Mouse (Mus musculus) intestine, embryonic 16.5 days (tissue): ENCODE data around the gene Dph3. TPM values are rescaled to one million over a fixed set of nuclear protein-coding genes. Genes with fewer than 3 reads are reported as not detected.

ENCODE experiments used
- ATAC-seq: fragments of 200-750 bp; cut with Nextera tagmentation; 2 replicates; pipeline ENCODE4 v1.8.0; 2017; ENCODE audit warnings: moderate TSS enrichment, moderate library complexity
- H3K27ac ChIP-seq: fragments of 300-500 bp; sonication (generic); 2 replicates; pipeline ENCODE4 v1.5.1; 2014; ENCODE audit warnings: mild to moderate bottlenecking, low read length
- H3K27me3 ChIP-seq: fragments of 300-500 bp; sonication (generic); replicated peaks from 2 replicates; pipeline ENCODE4 v1.6.1; 2014; ENCODE audit warnings: low read length, control low read depth, mixed read lengths; ENCODE audit not compliant: control insufficient read depth, insufficient read depth
- H3K36me3 ChIP-seq: fragments of 300-500 bp; sonication (generic); 2 replicates; pipeline ENCODE4 v1.6.1; 2014; ENCODE audit warnings: low read length, control low read depth; ENCODE audit not compliant: control insufficient read depth, insufficient read depth
- H3K4me1 ChIP-seq: fragments of 300-500 bp; sonication (generic); 2 replicates; pipeline ENCODE4 v1.6.1; 2014; ENCODE audit warnings: low read length, control low read depth, mixed read lengths; ENCODE audit not compliant: control insufficient read depth, insufficient read depth
- H3K4me2 ChIP-seq: fragments of 300-500 bp; sonication (generic); 2 replicates; pipeline ENCODE4 v1.6.1; 2014; ENCODE audit warnings: low read depth, low read length, control low read depth
- H3K4me3 ChIP-seq: fragments of 300-500 bp; sonication (generic); 2 replicates; pipeline ENCODE4 v1.5.1; 2014; ENCODE audit warnings: mild to moderate bottlenecking, low read length
- H3K9ac ChIP-seq: fragments of 300-500 bp; sonication (generic); 2 replicates; pipeline ENCODE4 v1.6.1; 2014; ENCODE audit warnings: low read depth, low read length
- H3K9me3 ChIP-seq: fragments of 300-500 bp; sonication (generic); 2 replicates; pipeline ENCODE4 v1.6.1; 2016; ENCODE audit warnings: low read length, control low read depth; ENCODE audit not compliant: control insufficient read depth
- WGBS: fragments of 180-500 bp; shearing (Covaris S2); extraction: QIAGEN DNeasy Blood & Tissue Kit; methylation state at CpG from one replicate; pipeline ENCODE4 v1.1.7; 2014; 5-methylcytosine and 5-hydroxymethylcytosine counted together
- polyA plus RNA-seq: library from polyadenylated mRNA; unstranded; fragments of >200 nt; fragmentation: Nextera tagmentation; extraction: Ambion mirVana; gene quantifications from 2 replicates; pipeline ENCODE4 v1.2.1, GENCODE M21; 2015

Gene Dph3
- polyA plus RNA-seq, 1 experiment from 2014 or later = 104 TPM

GRCm38 (mm10) chr14:32073211-32073685, 12.3 kb downstream of the Dph3 start:
- Histone ChIP-seq H3K27me3 (no peaks in the 10 kb centered on the region), H3K4me1 (no peaks in the 10 kb centered on the region), H3K36me3 (no peaks in the 10 kb centered on the region), H3K9ac (no peak overlapping the region), H3K27ac (no peak overlapping the region), H3K4me3 (no peak overlapping the region), H3K9me3 (no peaks in the 10 kb centered on the region), H3K4me2 (no peak overlapping the region)
- WGBS = 67% methylated on average over 8 of the region's 8 CpGs
- no peak for ATAC-seq

DNA sequence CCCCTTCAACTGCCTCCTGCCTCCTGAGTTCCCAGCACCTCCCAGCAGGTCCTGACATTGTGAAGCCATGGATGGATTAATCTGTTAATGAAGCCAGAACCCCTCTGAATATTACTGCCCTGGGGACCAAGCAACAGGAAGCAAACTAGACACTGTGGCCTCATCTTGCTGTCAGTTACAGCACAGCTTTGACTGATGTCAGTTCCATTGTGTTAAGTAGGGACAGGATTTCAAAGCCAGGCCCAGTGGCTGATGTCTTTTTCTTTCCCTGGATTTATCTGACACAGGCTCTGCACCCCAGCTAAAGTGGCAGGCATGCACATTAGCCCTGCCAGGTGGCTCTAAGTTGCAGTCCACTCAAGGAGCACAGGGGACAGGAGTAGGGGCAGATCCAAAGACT, 12.7 kb downstream of the Dph3 start:
- no peaks in the 10 kb centered on the region for H3K36me3 ChIP-seq
- no peak for ATAC-seq
- H3K9me3 ChIP-seq = no peaks in the 10 kb centered on the region
- no peak overlapping the region for H3K4me3 ChIP-seq
- H3K4me1 ChIP-seq = no peaks in the 10 kb centered on the region
- H3K9ac ChIP-seq = no peak overlapping the region
- H3K27me3 ChIP-seq = no peaks in the 10 kb centered on the region
- no peak overlapping the region for H3K4me2 ChIP-seq
- no peak overlapping the region for H3K27ac ChIP-seq

DNA sequence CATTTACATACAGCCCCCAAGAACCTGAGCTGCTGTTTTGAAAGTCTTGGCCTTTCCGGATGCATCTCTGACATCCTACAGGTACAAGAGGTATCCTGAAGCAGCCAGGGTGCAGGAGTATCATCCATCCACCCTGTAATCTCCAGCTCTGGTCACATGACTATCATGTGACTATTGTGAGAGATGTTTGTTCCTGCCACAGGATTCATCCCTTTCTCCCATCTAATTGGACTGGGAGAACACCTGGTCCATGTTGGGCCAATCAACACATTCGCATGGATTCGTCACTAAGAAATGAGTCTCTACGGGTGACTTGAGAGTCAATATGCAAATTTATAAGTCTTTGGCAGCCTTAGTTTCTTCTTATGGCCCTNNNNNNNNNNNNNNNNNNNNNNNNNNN, 24.1 kb downstream of the Dph3 start:
- Histone ChIP-seq H3K4me2 (no peak overlapping the region), H3K27me3 (no peaks in the 10 kb centered on the region), H3K36me3 (no peaks in the 10 kb centered on the region), H3K9me3 (no peaks in the 10 kb centered on the region), H3K4me3 (no peak overlapping the region), H3K27ac (no peak overlapping the region), H3K4me1 (no peaks in the 10 kb centered on the region), H3K9ac (no peak overlapping the region)
- ATAC-seq = no peak
- WGBS = 86% methylated on average over 4 of the region's 4 CpGs

DNA sequence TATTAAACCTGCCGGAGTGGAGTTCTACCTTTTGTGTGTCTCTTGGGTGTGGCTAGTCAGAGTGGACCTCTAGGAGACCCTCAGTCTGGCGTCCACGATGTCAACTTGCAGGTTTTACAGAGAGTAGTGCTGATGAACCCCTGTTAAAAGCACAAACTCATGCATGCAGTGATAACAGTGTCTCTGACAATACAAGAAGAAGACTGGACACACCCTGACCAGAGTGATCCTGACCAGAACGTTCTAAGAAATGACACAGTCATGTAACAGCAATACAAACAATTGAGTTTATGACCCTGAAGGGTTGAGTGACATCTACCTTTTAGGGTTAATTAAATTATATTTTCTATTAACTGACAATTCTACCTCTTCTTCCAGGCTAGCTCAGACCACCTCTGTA, 27.9 kb downstream of the Dph3 start:
- Histone ChIP-seq H3K4me2 (no peak overlapping the region), H3K36me3 (no peaks in the 10 kb centered on the region), H3K27me3 (no peaks in the 10 kb centered on the region), H3K4me3 (no peak overlapping the region), H3K4me1 (no peaks in the 10 kb centered on the region), H3K9me3 (no peaks in the 10 kb centered on the region), H3K9ac (no peak overlapping the region), H3K27ac (no peak overlapping the region)
- no peak for ATAC-seq
- WGBS = 77% methylated on average over 4 of the region's 4 CpGs

DNA sequence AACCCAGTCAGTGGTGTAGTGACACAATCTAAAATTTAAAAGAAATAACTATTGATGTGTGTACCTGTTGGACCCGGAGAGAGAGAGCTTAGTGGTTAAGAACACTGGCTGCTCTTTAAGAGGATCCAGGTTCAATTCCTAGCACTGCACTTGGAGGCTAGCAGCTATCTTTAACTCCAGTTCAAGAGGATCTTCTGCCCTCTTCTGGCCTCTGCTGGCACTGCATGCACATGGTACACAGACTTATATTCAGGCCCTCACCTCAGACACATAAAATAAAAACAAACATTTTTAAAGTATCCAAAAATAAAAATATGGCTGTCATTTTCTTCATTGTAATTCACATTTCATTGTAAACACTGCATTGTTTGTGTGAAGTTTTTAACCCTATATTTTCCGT, 28.9 kb downstream of the Dph3 start:
- no peak overlapping the region for H3K4me3 ChIP-seq
- WGBS = 95% methylated on average over 2 of the region's 2 CpGs

DNA sequence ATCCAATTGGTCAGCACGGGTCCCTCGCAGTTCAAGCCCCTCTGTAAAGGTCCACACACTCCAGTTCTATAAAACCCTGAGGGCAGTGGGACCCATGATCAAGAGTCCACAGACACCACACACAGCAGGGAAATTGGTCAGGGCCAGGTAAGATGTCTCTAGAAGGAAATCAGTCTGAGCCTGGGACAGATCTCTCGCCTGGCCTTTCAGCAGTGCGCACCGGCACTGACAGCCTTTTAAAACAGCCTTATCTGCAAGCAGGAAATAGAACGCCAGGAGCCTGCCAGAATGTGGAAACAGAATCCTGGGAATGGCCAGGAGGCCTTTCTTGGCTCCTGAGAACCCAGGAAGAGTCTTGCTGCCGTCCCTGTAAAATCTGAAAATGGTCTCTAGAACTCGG, 29.7 kb downstream of the Dph3 start:
- Histone ChIP-seq H3K4me2 (no peak overlapping the region), H3K27ac (no peak overlapping the region), H3K9me3 (no peaks in the 10 kb centered on the region), H3K4me1 (no peaks in the 10 kb centered on the region), H3K36me3 (no peaks in the 10 kb centered on the region), H3K4me3 (no peak overlapping the region), H3K27me3 (no peaks in the 10 kb centered on the region), H3K9ac (no peak overlapping the region)
- WGBS = 50% methylated on average over 8 of the region's 8 CpGs
- ATAC-seq = no peak

More for the DNA sequence above, 28.9 kb downstream of the Dph3 start:
- Histone ChIP-seq H3K4me2 (no peak overlapping the region), H3K27me3 (no peaks in the 10 kb centered on the region), H3K9me3 (no peaks in the 10 kb centered on the region), H3K9ac (no peak overlapping the region), H3K27ac (no peak overlapping the region), H3K36me3 (no peaks in the 10 kb centered on the region), H3K4me1 (no peaks in the 10 kb centered on the region)
- ATAC-seq = no peak

DNA sequence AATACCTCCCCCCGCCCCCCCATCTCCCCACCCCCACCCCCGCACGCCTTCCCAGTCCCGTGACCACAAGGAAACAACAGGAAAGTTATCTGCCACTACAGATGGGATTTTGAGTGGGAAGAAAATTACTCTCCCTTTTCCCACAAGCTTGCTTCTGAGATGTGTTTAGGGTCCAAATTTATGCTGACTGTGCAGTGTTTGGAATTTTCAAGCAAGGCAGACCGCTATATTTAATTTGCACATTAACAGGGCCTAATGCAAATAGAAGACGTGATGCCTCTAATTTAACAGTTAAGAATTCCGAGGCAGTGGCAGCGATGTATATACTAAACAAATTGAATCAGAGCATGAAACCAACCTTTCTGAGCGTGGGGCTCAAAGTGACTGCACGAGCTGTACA, 30.7 kb downstream of the Dph3 start:
- Histone ChIP-seq H3K36me3 (no peaks in the 10 kb centered on the region), H3K4me3 (no peak overlapping the region), H3K4me2 (no peak overlapping the region), H3K4me1 (no peaks in the 10 kb centered on the region), H3K9me3 (no peaks in the 10 kb centered on the region), H3K27me3 (no peaks in the 10 kb centered on the region), H3K27ac (no peak overlapping the region), H3K9ac (no peak overlapping the region)
- no peak for ATAC-seq
- WGBS = 61% methylated on average over 10 of the region's 10 CpGs

DNA sequence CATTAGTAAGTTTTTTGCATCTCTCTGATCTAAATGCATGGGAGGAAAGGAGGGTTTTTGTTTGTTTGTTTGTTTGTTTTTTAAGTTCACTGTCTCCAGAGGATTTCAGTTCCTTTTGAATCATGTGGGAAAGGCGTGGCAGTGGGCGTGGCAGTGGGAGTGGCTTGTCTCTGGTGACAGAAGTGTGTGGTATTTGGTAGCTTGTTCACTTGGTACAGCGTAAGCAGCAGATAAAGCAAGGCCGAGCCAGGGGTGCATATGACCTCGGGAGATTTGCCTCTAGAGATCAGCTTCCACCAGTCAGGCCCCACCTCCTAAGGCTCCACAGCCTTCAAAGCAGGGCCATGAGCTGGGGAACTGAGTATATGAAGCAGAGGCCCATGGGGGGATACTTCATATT, 31.6 kb downstream of the Dph3 start:
- 72% methylated on average over 5 of the region's 5 CpGs for WGBS
- Histone ChIP-seq H3K36me3 (no peaks in the 10 kb centered on the region), H3K4me2 (no peak overlapping the region), H3K9ac (no peak overlapping the region), H3K27ac (no peak overlapping the region), H3K4me1 (no peaks in the 10 kb centered on the region), H3K4me3 (no peak overlapping the region), H3K9me3 (no peaks in the 10 kb centered on the region), H3K27me3 (no peaks in the 10 kb centered on the region)
- ATAC-seq = no peak

GRCm38 (mm10) chr14:32050171-32050570, 35.4 kb downstream of the Dph3 start:
- H3K27me3 ChIP-seq = no peaks in the 10 kb centered on the region
- H3K27ac ChIP-seq = no peak overlapping the region
- H3K4me2 ChIP-seq = no peak overlapping the region
- WGBS = 81% methylated on average over 6 of the region's 6 CpGs
- H3K4me3 ChIP-seq = no peak overlapping the region
- H3K9ac ChIP-seq = no peak overlapping the region
- H3K9me3 ChIP-seq = no peaks in the 10 kb centered on the region
- no peaks in the 10 kb centered on the region for H3K4me1 ChIP-seq
- no peak for ATAC-seq
- no peaks in the 10 kb centered on the region for H3K36me3 ChIP-seq

GRCm38 (mm10) chr14:32046357-32046756, 39.2 kb downstream of the Dph3 start:
- H3K4me3 ChIP-seq = no peak overlapping the region
- no peak overlapping the region for H3K4me2 ChIP-seq
- H3K4me1 ChIP-seq = no peaks in the 10 kb centered on the region
- H3K9ac ChIP-seq = no peak overlapping the region
- no peaks in the 10 kb centered on the region for H3K36me3 ChIP-seq
- H3K27ac ChIP-seq = no peak overlapping the region
- H3K27me3 ChIP-seq = no peaks in the 10 kb centered on the region
- WGBS = 70% methylated on average over 8 of the region's 8 CpGs
- no peak for ATAC-seq
- no peaks in the 10 kb centered on the region for H3K9me3 ChIP-seq
